Mouse (Mus musculus) heart, postnatal 0 days (tissue): Measurements from ENCODE around the gene Akap12. TPM values are rescaled to one million over a fixed set of nuclear protein-coding genes. Genes with fewer than 3 reads are reported as not detected.
A peak's percentile ranks its signal among the peaks of the same experiment; 100 is the strongest.

Experiments used
- ATAC-seq: fragments of 200-750 bp; cut with Nextera tagmentation; 2 replicates; pipeline ENCODE4 v1.8.0; 2017; ENCODE audit warnings: low read depth, moderate number of reproducible peaks, moderate library complexity; ENCODE audit not compliant: insufficient read depth
- DNase-seq: peaks from one replicate; pipeline ENCODE4 v3.0.0-alpha.2; 2016; ENCODE audit warnings: low spot score
- H3K27ac ChIP-seq: fragments of 300-500 bp; sonication (generic); 2 replicates; pipeline ENCODE4 v1.5.1; 2014; ENCODE audit warnings: low read depth, mild to moderate bottlenecking
- H3K27me3 ChIP-seq: fragments of 300-500 bp; sonication (generic); 2 replicates; pipeline ENCODE4 v1.6.1; 2014; ENCODE audit warnings: low read length, mixed read lengths; ENCODE audit not compliant: control insufficient read depth, insufficient read depth
- H3K36me3 ChIP-seq: fragments of 300-500 bp; sonication (generic); replicated peaks from 2 replicates; pipeline ENCODE4 v1.6.1; 2014; ENCODE audit warnings: low read length, mixed read lengths; ENCODE audit not compliant: control insufficient read depth, insufficient read depth
- H3K4me1 ChIP-seq: fragments of 300-500 bp; sonication (generic); 2 replicates; pipeline ENCODE4 v1.6.1; 2014; ENCODE audit warnings: antibody characterized with exemption; ENCODE audit not compliant: control insufficient read depth, insufficient read depth
- H3K4me2 ChIP-seq: fragments of 300-500 bp; sonication (generic); 2 replicates; pipeline ENCODE4 v1.6.1; 2014; ENCODE audit warnings: low read depth, mild to moderate bottlenecking, low read length, moderate library complexity
- H3K4me3 ChIP-seq: fragments of 300-500 bp; sonication (generic); 2 replicates; pipeline ENCODE4 v1.5.1; 2014; ENCODE audit warnings: low read depth, low read length
- H3K9ac ChIP-seq: fragments of 300-500 bp; sonication (generic); replicated peaks from 2 replicates; pipeline ENCODE4 v1.6.1; 2014; ENCODE audit warnings: low read depth, low read length, mixed read lengths
- H3K9me3 ChIP-seq: fragments of 300-500 bp; sonication (generic); replicated peaks from 2 replicates; pipeline ENCODE4 v1.6.1; 2016; ENCODE audit warnings: low read length; ENCODE audit not compliant: control insufficient read depth
- CTCF ChIP-seq: IDR thresholded peaks from 2 replicates; pipeline ENCODE4 v1.5.1; 2016; ENCODE audit warnings: antibody characterized with exemption, control low read depth, low read depth
- EP300 ChIP-seq: IDR thresholded peaks from 2 replicates; pipeline ENCODE4 v1.6.1; 2016; ENCODE audit warnings: antibody characterized with exemption, low read depth
- WGBS: fragments of 180-500 bp; shearing (Covaris S2); extraction: QIAGEN DNeasy Blood & Tissue Kit; methylation state at CpG from one replicate; pipeline ENCODE4 v1.1.7; 2014; 5-methylcytosine and 5-hydroxymethylcytosine counted together
- polyA plus RNA-seq: library from polyadenylated mRNA; unstranded; fragments of >200 nt; fragmentation: Nextera tagmentation; extraction: Ambion mirVana; gene quantifications from 2 replicates; pipeline ENCODE4 v1.2.1, GENCODE M21; 2015
- total RNA-seq: library from RNA; depleted of rRNA; stranded (reverse); fragments of >200 nt; gene quantifications from 2 replicates; pipeline ENCODE4 v1.2.3, GENCODE M21; 2014; ENCODE audit warnings: low replicate concordance

Akap12 gene
- total and polyA plus RNA-seq, 2 experiments from 2014 or later, result 19.9 to 26.1 TPM

DNA sequence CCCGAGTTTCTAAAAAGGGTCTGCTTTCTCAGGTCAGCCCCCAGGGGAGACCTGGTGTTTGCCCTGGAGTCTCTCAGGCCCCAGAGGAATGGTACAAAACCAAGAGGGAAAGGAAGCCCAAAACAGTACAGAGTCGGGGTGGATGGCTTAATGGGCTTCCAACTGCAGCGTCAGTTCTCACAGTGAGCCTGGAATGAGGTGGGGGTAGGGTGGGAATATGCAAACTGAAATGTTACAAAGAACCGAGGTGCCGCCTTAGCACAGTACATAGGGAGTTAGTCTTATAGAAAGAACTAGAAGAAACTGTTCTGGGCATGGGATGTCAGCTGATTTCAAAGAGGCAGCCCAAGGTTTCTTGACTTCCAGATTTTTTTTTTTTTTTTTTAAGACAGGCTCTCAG, 11.7 kb upstream of the Akap12 start:
- Histone ChIP-seq H3K9me3 (no peaks in the 10 kb centered on the region), H3K36me3 (no peaks in the 10 kb centered on the region), H3K27ac (no peak overlapping the region), H3K4me1 (no peaks in the 10 kb centered on the region), H3K27me3 (no peaks in the 10 kb centered on the region), H3K4me3 (no peak overlapping the region), H3K4me2 (no peak overlapping the region), H3K9ac (no peak overlapping the region)
- TF ChIP-seq EP300, result no peak
- no peak for TF ChIP-seq CTCF
- DNase-seq, result no peak
- ATAC-seq, result no peak
- WGBS, result 44% methylated on average over 5 of the region's 5 CpGs

DNA sequence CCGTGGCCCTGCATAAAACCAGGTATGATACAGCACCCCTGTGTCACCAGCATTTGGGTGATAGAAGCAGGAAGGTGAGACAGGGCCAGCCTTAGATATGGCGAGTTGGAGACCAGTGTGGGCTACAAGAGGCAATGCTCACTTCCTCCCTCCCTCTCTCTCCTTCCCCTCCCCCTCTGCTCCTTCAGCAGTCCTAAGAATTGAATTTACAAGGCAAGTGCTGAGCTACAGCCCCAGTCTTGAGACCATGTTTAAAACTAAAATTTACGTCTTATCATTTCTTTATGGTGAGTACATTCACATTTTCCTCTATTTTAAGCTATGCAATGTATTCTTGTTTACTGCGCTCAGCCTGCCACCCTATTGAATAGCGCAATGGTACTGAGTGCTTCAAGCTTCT, 5.3 kb upstream of the Akap12 start:
- DNase-seq (no peak), ATAC-seq (no peak)
- H3K4me2 ChIP-seq, result no peak overlapping the region
- no peak for TF ChIP-seq EP300
- TF ChIP-seq CTCF, result no peak
- H3K36me3 ChIP-seq, result no peaks in the 10 kb centered on the region
- peaks cover 7% of the 10 kb centered on the region; the same call in 1 of the 2 replicates for H3K4me1 ChIP-seq
- 70% methylated on average over 5 of the region's 5 CpGs for WGBS
- H3K9ac ChIP-seq, result no peak overlapping the region
- no peaks in the 10 kb centered on the region for H3K9me3 ChIP-seq
- no peak overlapping the region for H3K4me3 ChIP-seq
- H3K27ac ChIP-seq, result no peak overlapping the region
- 0 out of 2 replicates have a peak, but pooled peaks cover 4% of the 10 kb centered on the region for H3K27me3 ChIP-seq

DNA sequence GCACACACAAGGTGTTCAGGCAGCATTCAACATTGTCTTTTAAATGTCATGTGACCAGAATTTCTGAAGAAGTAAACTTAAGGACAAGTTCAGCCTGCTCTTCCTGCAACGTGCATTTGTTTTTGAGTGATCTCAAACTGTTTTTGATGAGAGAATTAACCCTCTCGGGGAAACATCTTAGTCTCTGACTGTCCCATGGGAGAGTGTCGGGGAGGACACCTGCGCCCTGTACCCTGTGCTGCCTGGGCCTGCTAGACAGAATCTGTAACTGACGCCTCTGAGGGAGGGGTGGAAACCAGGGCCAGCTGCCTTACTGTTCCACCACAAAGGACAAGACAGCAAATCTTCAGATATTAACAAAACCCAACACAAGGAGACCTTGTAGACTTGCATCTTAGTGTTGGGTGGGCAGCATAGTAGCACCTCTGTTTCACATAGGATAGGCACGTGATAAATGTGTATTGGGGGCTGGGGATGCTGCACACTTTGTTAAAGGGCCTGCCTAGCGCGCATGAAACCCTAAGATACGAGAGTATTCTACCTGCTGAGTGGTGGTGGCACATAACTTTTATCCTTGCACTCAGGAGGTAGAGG, 4.7 kb upstream of the Akap12 start:
- Histone ChIP-seq H3K4me3 (no peak overlapping the region), H3K4me1 (peaks cover 9% of the 10 kb centered on the region; the same call in 1 of the 2 replicates), H3K4me2 (no peak overlapping the region), H3K9ac (no peak overlapping the region), H3K9me3 (no peaks in the 10 kb centered on the region), H3K27ac (no peak overlapping the region; the same call in 1 of the 2 replicates), H3K36me3 (no peaks in the 10 kb centered on the region), H3K27me3 (0 out of 2 replicates have a peak, but pooled peaks cover 4% of the 10 kb centered on the region)
- 76% methylated on average over 9 of the region's 9 CpGs for WGBS
- ATAC-seq (no peak), DNase-seq (no peak)
- TF ChIP-seq EP300, result no peak
- no peak for TF ChIP-seq CTCF

DNA sequence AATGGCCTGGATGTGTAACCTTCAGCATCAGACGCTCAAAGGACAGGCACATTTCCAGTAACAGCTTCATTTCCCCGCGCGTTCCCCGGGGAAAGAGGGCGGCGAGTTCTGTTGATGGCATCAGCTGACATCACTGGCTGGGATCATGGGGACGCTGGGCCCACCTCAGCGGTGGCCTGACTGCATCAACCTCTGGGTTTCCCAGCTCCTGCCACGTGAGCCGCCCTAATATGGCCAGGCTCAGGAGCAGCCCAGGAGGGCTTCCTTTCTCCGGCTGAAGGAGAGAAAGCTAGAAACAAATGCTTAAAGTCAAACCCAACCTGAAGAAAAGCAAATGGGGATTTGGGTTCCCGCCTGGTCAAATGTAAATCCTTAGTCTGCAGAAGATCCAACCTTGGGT, 539 bp upstream of the Akap12 start:
- Histone ChIP-seq H3K4me3 (peak overlapping the region; percentile 59), H3K4me1 (peaks cover 9% of the 10 kb centered on the region; the same call in 1 of the 2 replicates), H3K27ac (no peak overlapping the region), H3K9ac (peak overlapping the region; percentile 61), H3K9me3 (no peaks in the 10 kb centered on the region), H3K27me3 (0 out of 2 replicates have a peak, but pooled peaks cover 8% of the 10 kb centered on the region), H3K4me2 (peak overlapping the region; percentile 69), H3K36me3 (no peaks in the 10 kb centered on the region)
- ATAC-seq (peak; percentile 66), DNase-seq (no peak)
- TF ChIP-seq CTCF (no peak), EP300 (no peak)
- WGBS, result 10% methylated on average over 13 of the region's 13 CpGs

DNA sequence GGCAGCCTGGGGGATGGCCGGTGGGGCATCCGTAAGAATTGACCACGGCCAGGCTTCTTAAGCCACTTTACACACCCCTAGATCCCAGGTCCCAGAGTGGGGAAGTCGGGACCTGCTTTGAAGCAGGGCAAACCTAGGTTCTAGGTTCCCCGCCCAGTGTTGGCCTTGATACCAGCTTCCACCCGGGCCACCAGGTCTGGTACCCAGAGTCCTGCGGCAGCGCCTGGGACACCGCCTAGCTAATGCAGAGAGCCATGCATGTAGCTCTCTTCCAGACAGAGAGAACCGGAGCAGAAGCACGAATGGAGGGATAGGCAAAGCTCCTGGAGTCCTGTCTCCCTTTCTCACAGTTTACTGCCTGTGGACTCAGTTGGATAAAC, 741 bp downstream of the Akap12 start:
- H3K27ac ChIP-seq, result peak overlapping the region; percentile 25; the same call in 1 of the 2 replicates
- H3K27me3 ChIP-seq, result 0 out of 2 replicates have a peak, but pooled peaks cover 8% of the 10 kb centered on the region
- peak overlapping the region; percentile 61 for H3K9ac ChIP-seq
- no peak for DNase-seq
- TF ChIP-seq CTCF (no peak), EP300 (no peak)
- no peaks in the 10 kb centered on the region for H3K9me3 ChIP-seq
- H3K4me1 ChIP-seq, result peaks cover 9% of the 10 kb centered on the region; the same call in 1 of the 2 replicates
- 3% methylated on average over 11 of the region's 11 CpGs for WGBS
- peak overlapping the region; percentile 69 for H3K4me2 ChIP-seq
- ATAC-seq, result no peak
- peak overlapping the region; percentile 59 for H3K4me3 ChIP-seq
- no peaks in the 10 kb centered on the region for H3K36me3 ChIP-seq
